Mouse (Mus musculus) T-helper 17 cell (primary cell): Measurements from ENCODE around the gene Eif3i.

Experiments used
- in situ Hi-C, 2 experiments: fragments of 300-600 bp; cut with MboI, MseI; formaldehyde crosslinking; loops; 1 replicate in 1 of 2; 2 replicates in 1 of 2; pipeline ENCODE4 v1.15.1; 2025; ENCODE audit warnings: high pct_unique_total_duplicates in 2 of 2

The Eif3i gene

DNA sequence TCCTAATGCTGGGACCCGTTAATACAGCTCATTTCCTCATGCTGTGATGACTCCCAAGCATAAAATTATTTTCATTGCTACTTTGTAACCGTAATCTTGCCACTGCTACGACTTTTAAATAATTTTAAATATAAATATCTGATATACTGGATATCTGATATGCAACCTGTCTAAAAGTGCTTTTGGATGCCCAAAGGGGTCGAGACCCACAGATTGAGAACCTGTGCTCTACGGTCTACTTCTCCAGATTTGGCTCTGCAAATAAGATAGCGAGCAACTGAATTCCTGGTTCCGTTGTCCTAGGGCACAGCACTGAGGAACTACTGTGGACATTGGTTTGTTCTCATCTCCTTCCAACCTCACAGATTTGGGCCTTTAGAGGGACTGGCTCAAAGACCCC, 22.8 kb downstream of the Eif3i start:
- in situ Hi-C loops, result no loop called here

DNA sequence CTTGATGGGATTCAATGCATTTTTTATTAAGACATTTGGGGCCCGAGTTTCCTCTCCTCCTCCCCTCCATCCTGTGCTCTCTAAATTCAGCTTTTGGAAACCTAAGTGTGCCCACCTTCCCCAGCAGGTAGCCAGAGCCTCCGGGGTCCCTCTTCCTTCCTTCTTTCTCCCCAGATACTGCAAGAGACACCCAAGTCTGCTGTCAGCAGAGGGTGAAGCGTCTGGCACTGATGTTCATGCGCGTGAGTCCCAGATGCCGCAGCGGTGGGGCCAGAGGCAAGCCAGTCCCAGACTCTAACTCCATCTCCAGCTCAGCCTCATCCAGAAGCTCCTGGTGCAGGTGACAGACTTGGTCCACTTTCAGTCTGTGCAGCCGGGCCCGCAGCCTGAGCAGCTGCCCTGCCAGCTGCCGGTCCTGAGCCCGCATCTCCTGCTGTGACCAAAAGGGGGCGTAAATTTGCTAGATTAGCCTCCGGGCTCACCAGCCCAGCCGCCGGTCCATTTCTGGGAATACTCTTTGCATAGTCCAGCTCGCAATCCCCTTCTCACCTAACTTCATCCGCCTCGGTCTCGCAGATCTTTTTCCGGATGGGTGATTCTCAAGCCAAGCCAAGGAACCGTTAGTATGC, 23.5 kb downstream of the Eif3i start:
- in situ Hi-C loops, result no loop called here

DNA sequence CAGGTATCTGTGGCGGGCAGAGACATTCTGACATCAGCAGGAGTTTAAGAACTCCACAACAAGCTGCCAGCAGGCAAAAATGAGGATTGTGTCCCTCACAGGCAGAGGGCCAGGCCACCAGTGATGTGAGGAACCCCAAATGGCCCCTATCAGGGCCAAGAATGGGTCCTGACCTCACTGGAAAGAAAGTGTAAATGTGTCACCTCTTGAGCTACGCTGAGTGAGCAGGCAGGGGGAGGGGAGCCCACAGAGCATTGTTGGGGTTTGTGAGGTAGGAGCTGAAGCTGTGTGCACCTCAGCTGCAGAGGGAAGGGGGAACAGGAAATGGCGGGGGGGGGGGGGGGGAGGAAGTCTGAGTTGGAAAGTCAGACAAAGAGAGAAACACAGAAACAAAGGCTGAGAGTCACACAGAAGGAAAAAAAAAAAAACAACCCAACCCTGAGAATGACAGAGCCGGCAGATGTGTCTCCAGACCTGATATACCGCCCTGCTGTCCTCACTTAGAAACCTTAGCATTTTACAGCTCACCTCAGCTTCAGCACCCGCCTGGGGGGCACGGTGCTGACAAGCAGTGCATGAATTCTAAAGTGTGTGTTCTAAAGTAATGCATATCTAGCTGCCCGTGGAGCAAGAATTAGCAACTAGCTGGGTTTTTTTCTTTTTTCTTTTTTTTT, 25.1 kb downstream of the Eif3i start:
- in situ Hi-C loops, result no loop called here

GRCm38 (mm10) chr4:129573430-129573829, 27.0 kb downstream of the Eif3i start, which contains the start of gene Lck:
Gene Lck, minus strand, starts transcription at chr4:129573641.
- in situ Hi-C loops, result no loop called here

DNA sequence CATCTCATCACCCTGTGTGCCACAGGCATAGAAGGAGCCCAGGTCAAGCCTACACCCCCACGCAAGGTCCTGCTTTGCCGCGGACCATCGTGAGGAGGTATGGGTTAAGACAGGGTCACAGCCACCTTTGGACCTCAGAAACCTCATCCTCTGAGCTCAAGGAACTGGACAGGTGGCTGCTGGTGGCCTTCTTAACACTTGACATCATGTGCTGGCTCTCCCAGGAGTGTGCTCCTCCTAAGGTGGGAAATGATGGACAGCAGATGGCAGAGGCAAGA, 27.4 kb downstream of the Eif3i start:
- in situ Hi-C loops, result no loop called here

DNA sequence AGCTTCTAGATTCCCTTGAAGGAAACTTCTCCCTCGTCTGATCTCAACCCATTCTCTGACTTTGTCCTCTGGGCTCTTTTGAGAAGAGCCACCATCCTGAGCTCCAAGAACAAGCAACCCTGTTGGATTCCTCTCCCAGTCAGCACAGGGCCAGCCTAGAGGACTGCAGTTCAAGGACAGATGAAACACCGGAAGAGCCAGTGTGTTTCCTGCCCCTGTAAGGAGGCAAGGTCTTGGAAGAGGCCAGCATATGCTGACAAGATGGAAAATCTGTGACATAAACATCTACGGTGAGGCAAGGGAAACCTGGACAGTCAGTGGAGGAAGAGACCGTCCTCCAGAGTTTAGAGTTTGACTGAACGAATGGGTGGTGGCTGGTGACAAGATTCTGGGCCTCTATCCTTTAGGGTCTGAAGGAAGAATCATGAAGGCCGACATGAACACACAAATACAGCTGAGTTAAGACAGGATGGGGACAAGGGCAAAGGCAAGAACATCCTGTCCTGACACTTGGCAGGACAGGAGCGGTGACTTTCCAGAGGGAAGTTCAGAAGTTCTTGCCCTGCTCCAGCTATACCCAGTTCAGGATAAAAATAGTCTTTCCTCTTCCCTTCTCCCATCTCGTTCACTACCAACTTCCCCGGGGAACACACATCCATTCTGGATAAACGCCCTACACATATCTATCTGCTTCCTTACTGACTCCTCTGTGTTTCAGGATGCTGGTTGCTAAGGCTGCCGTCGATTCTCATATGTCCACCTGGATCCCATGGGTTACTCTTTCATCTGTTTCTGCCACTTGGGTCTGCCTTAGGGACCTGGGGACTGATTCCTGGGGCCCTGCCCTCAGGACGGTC, 28.0 kb downstream of the Eif3i start:
- in situ Hi-C loops, result no loop called here

- in situ Hi-C loops, result no loop called here
These were observed 28.8 kb downstream of the Eif3i start for GRCm38 (mm10) chr4:129571551-129572084.

GRCm38 (mm10) chr4:129570028-129570427, 30.4 kb downstream of the Eif3i start:
- in situ Hi-C loops, result no loop called here

- in situ Hi-C loops, result no loop called here
These were observed 32.1 kb downstream of the Eif3i start for GRCm38 (mm10) chr4:129568366-129568765.

GRCm38 (mm10) chr4:129565139-129565538, 35.3 kb downstream of the Eif3i start:
- in situ Hi-C loops, result no loop called here

GRCm38 (mm10) chr4:129563718-129564117, 36.7 kb downstream of the Eif3i start:
- in situ Hi-C loops, result no loop called here

DNA sequence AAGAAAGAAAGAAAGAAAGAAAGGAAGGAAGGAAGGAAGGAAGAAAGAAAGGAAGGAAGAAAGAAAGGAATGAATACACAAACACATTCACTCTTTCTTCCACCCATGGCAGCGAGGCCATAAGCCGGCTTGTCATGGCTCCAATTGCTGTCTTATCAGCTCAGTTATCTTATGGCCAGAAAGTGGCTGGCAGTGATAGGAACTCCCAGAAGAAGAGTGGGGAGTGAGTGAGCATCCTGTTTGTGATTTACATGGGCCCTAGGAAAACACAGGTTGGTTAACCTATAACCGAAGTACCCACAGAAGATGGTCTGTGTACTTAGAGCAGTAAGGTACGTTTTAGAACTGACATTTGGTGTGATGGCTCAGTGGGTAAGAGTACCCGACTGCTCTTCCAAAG, 39.3 kb downstream of the Eif3i start:
- in situ Hi-C loops, result no loop called here

DNA sequence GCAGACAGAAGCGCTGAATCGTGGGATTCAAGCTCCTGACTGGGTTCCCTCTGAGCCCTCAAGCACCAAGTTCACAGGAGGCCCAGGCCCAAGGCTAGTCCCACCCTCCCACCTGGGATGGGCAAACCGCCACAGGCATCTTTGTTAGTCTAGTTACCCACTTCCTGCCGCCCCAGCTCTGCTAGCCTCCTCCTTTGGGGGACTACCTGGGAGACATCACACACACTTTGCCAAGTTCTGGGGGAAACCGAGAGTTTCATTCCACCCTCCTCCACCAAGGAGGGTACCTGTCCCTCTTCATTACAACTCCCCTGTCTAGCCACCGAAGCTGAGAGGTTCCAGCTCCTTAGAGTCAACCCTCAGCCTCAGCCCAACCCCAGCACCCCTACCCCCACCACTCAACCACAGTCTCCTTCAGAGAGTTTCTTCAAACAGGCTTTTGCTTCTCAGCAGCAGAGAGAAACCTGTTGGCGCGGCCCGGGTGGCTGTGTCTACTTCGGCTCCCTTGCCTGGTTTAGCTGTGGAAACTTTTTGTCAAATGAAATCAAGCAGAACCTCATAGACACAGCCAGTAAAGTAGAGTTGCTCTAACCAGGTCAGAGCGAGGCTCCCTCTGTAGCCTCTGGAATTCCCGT, 42.0 kb downstream of the Eif3i start:
- in situ Hi-C loops, result loop anchor here (5.0 to 10.0 kb wide), 2 partner anchors 44 to 46 kb away; partner anchors contain the start of genes Eif3i (in 2 of the 2) and Tmem234 (in 2 of the 2)

DNA sequence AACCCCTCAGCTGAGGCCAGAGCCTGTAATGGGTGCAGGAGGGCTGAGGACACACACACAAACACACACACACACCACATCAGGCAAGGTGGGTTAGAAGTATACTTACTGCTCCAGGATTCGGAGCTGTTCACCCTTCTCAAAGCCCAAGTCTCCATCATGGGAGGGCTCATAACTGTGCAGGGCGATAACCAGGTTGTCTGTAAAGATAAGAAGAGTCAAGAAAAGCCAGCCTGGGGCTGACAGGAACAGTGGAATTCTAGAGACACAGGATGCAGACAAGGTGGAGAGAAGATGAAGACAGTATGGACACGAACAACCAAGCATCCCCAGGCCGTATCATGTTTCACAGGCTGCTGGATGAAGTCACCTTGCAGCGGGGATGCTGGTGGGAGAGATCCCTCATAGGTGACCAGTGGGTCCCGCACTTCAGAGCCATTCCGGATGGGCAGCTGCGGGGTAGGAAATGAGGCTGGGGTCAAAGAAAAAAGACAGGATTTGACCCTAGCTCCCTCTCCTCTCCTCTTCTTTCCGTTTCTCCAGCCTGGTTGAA, 43.1 kb downstream of the Eif3i start:
- in situ Hi-C loops, result loop anchor here (5.0 to 10.0 kb wide), 2 partner anchors 45 to 47 kb away; partner anchors contain the start of genes Eif3i (in 2 of the 2) and Tmem234 (in 2 of the 2)

DNA sequence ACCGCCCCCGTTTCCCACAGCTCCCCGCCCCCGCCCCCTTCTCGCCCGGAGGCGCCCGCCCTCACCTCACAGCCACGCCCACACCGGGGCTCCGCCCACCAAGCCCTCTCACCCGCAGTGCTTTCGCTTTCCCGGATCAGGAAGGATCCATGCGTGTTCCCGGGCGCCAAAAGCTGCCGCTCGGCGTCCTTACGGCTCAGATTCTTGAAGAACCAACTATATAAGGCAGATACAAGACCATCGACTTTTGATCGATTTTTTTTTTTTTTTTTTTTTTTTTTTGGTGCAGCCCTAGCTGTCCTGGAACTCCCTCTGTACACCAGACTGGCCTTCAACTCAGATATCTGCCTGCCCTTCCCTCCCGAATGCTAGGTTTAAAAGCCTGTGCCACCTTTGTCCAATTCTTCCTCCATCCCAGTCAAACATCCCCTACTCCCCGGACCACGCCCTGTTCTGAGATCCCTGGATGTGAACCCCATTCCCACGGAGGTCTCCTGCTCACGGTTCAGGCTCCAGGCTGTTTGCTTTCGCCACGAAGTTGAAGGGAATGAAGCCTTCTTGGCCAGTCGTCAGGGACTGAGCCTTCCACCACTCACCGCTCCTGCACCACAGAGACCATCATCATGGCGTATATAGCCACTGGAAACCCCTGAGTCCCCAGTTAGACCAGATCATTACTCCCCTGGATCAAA, 43.8 kb downstream of the Eif3i start:
- in situ Hi-C loops, result loop anchor here (5.0 to 10.0 kb wide), 2 partner anchors 46 to 48 kb away; partner anchors contain the start of genes Eif3i (in 2 of the 2) and Tmem234 (in 2 of the 2)

GRCm38 (mm10) chr4:129555862-129556531, 44.5 kb downstream of the Eif3i start:
- in situ Hi-C loops, result loop anchor here (5.0 to 10.0 kb wide), 2 partner anchors 46 to 49 kb away; partner anchors contain the start of genes Eif3i (in 2 of the 2) and Tmem234 (in 2 of the 2)

DNA sequence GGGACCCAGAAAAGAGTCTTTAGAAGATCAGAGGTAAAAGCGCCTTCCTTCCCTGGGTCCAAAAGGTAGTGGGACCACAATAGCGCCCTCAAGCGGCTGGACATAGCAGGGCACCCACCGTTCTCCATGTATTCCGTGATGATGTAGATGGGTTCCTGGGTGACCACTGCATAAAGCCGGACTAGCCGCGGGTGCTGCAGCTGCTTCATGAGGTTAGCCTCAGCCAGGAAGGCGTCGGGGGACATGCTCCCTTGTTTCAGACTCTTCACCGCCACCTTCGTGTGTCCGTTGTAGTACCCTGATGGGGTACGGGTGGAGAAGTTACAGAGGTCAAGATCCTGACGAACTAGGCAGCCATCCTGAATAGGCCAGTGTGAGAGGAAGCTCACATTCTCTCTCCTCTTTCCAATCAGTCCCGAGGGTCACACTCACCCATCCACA, 45.0 kb downstream of the Eif3i start:
- in situ Hi-C loops, result loop anchor here (5.0 to 10.0 kb wide), 2 partner anchors 47 to 49 kb away; partner anchors contain the start of genes Eif3i (in 2 of the 2) and Tmem234 (in 2 of the 2)

DNA sequence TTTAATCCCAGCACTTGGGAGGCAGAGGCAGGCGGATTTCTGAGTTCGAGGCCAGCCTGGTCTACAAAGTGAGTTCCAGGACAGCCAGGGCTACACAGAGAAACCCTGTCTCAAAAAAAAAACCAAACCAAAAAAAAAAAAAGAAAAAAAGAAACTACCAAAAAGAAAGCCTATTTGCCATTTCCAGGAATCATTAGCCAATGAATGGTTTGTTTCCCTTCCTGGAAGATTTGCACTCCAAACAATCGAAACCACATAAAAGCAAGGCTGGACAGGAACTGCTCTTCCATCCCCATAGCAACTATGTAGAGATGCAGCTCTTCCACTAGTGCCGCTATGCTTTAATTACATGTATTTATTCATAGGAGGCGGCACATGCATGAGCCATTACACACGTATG, 45.9 kb downstream of the Eif3i start:
- in situ Hi-C loops, result loop anchor here in 1 of 2 experiments (10.0 kb wide), 1 partner anchor 50 kb away; the partner anchor contains the start of genes Eif3i and Tmem234

DNA sequence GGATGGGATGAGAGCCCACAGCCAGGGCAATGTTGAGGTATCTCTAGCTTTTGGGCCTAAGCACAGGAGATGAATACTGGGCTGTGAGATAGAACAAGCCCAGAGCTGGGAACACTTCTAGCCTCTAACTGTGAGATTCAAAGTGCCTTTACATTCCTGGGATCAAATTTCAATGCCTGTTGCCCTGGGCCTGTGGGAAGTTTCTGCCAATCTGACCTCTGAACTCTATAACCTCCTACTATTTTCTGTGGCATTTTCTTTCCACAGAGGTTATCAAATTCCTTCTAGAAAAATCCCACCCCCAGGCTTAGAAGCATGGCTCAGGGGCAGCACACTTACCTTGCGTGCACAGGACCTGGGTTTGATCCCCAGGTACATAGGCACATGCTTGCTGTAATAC, 50.2 kb downstream of the Eif3i start:
- in situ Hi-C loops, result loop anchor here in 1 of 2 experiments (10.0 kb wide), 1 partner anchor 55 kb away; the partner anchor contains the start of genes Eif3i and Tmem234
